Mouse (Mus musculus): Measurements from ENCODE around the gene Zfp472. TPM values are rescaled to one million over a fixed set of nuclear protein-coding genes. Genes with fewer than 3 reads are reported as not detected.
A peak's percentile ranks its signal among the peaks of the same experiment; 100 is the strongest.
"Not testable (repeated sequence)": the region's sequence is repeated elsewhere in the genome, so short reads cannot be mapped to it uniquely, and the experiment has no call there.

The Zfp472 gene
- polyA plus RNA-seq, 1 experiment from 2014 or later: 6.6 TPM

DNA sequence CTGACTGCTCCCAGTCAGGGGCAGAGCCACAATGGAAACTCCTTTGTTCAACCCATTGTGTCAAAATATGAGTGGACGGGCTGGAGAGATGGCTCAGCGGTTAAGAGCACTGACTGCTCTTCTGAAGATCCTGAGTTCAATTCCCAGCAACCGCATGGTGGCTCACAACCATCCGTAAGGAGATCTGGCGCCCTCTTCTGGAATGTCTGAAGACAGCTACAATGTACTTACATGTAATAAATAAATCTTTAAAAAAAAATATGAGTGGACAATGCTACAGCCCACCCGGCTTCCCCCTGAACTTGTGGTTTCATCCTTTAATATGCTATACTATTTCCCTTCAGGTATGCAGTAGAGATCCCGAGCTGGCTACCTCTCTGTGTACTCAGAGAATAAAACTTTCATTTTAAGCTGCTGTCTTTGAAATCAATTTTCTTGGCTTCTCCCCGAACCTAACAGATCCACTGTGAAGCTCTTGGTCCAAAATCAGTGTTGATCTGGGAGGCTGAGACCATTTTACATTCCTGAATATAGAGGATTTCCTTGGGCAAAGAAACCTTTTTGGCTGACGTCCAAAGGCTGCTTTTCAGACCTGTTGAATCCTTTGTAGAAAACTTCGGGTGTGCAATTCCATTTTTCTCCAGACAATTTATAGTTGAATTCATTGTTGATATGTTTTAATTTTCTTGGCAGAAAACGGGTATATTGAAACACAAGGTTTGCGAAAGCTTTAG, 26.5 kb downstream of the Zfp472 start:
- Histone ChIP-seq H3K9ac (ENCODE audit: low read length) (peak overlapping the region; percentile 82), H3K27me3 (ENCODE audit: control insufficient read depth, insufficient read depth, low read length) (no peaks in the 10 kb centered on the region), H3K4me2 (ENCODE audit: low read depth, low read length) (peak overlapping the region; percentile 75), H3K27ac (ENCODE audit: low read length) (no peak overlapping the region), H3K4me3 (ENCODE audit: low read length) (peak overlapping the region; percentile 91), H3K9me3 (replicated peaks; ENCODE audit: control insufficient read depth, low read length) (no peaks in the 10 kb centered on the region), H3K4me1 (ENCODE audit: control insufficient read depth, insufficient read depth, low read length) (peaks cover 11% of the 10 kb centered on the region), H3K36me3 (ENCODE audit: control insufficient read depth, insufficient read depth) (peaks cover 8% of the 10 kb centered on the region)
- 69% methylated on average over 12 of the region's 12 CpGs for WGBS
- no peak for ATAC-seq (replicated peaks; ENCODE audit: extremely low read depth, insufficient read depth, low FRiP score)

DNA sequence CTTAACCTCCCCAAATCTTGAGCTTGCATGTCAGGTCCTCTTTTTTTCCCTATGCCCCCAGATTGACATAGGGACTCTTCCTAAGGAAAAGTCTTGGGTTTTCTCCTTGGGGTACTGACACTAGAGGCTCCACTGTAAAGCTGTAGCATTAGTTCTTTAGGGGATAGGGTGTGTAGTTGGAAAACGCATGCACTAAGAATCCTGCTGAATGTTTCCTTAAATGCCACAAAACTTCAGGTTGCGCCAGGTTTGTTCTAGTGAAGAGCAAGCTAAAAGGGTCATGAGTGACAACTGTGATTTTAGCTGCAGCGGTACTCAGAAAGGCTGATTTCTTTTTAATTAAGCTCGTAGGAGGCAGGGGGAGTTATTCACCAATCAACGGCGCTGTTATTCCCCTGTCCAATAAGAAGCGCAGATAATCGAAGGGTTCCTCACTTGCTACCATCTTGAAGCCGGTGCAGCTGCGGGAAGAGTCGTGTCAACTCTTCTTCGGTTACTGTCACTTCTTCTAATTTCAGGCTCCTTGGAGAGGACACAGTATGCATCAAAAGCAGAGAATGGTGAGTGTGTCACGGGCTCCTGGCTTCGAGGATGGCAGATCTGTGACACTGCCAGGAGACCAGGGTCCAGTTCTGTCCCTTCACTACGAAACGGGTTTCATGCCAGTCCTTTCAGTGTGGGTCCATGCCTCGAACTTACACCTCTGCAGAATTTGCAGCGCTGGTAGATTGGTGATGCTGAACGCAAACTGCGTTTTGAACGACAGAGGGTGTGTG, 27.3 kb downstream of the Zfp472 start, which contains the start of gene Zfp952:
TSS of gene Zfp952 (plus strand) at position 431 of the 776 bp plus-strand sequence.
- peaks cover 11% of the 10 kb centered on the region for H3K4me1 ChIP-seq (ENCODE audit: control insufficient read depth, insufficient read depth, low read length)
- 1% methylated on average over 21 of the region's 21 CpGs for WGBS
- no peaks in the 10 kb centered on the region for H3K27me3 ChIP-seq (ENCODE audit: control insufficient read depth, insufficient read depth, low read length)
- no peaks in the 10 kb centered on the region for H3K9me3 ChIP-seq (replicated peaks; ENCODE audit: control insufficient read depth, low read length)
- ATAC-seq (replicated peaks; ENCODE audit: extremely low read depth, insufficient read depth, low FRiP score): peak; percentile 95
- peak within 1 kb of the TSS; percentile 82 for H3K9ac ChIP-seq (ENCODE audit: low read length)
- H3K4me2 ChIP-seq (ENCODE audit: low read depth, low read length): peak within 1 kb of the TSS; percentile 75
- peak within 1 kb of the TSS; percentile 72 for H3K27ac ChIP-seq (ENCODE audit: low read length)
- H3K4me3 ChIP-seq (ENCODE audit: low read length): peak within 1 kb of the TSS; percentile 91
- H3K36me3 ChIP-seq (ENCODE audit: control insufficient read depth, insufficient read depth): peaks cover 8% of the 10 kb centered on the region

DNA sequence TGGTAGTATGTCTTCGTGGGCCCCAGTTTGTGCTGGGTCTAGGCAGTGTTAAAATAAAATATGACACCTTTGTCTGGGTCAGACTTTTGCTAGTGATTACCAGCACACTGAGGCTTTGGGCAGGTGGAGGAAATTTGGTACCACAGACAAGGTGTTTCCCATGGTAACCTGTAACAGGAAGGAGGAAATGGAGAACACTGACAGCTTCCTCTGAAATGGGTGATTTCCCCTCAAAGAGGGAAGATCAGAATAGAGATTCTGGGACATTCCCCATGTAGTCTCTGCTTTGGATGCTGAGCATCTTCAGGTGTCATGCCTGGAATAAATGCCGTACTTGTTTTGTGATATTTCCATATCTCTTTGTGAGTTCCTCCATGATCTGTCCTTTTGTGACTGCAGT, 32.9 kb downstream of the Zfp472 start:
- 85% methylated on average over 2 of the region's 2 CpGs for WGBS
- Histone ChIP-seq H3K9ac (ENCODE audit: low read length) (no peak overlapping the region), H3K36me3 (ENCODE audit: control insufficient read depth, insufficient read depth) (peaks cover 33% of the 10 kb centered on the region), H3K27ac (ENCODE audit: low read length) (no peak overlapping the region), H3K27me3 (ENCODE audit: control insufficient read depth, insufficient read depth, low read length) (no peaks in the 10 kb centered on the region), H3K9me3 (replicated peaks; ENCODE audit: control insufficient read depth, low read length) (peaks cover 13% of the 10 kb centered on the region), H3K4me2 (ENCODE audit: low read depth, low read length) (no peak overlapping the region), H3K4me1 (ENCODE audit: control insufficient read depth, insufficient read depth, low read length) (peaks cover 6% of the 10 kb centered on the region), H3K4me3 (ENCODE audit: low read length) (no peak overlapping the region)
- no peak for ATAC-seq (replicated peaks; ENCODE audit: extremely low read depth, insufficient read depth, low FRiP score)

DNA sequence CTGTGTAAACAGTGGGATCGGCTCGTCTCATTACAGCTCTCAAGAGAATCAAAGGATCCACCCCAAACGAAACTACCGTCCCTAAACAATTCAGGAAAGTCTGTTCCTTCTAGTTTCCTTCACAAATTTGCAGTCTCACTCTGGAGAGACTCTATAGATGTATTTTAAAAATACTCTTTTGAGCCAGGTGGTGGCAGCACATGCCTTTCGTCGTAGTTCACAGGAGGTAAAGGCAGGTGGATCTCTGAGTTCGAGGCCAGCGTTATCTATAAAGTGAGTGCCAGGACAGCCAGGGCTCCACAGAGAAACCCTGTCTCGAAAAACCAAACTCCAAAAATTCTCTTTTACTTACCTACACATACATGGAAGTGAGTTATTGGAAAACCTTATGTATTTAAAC, 42.7 kb downstream of the Zfp472 start:
- peaks cover 14% of the 10 kb centered on the region for H3K9me3 ChIP-seq (replicated peaks; ENCODE audit: control insufficient read depth, low read length)
- peaks cover 21% of the 10 kb centered on the region for H3K36me3 ChIP-seq (ENCODE audit: control insufficient read depth, insufficient read depth)
- no peak overlapping the region for H3K9ac ChIP-seq (ENCODE audit: low read length)
- no peaks in the 10 kb centered on the region for H3K4me1 ChIP-seq (ENCODE audit: control insufficient read depth, insufficient read depth, low read length)
- no peak overlapping the region for H3K27ac ChIP-seq (ENCODE audit: low read length)
- H3K4me2 ChIP-seq (ENCODE audit: low read depth, low read length): no peak overlapping the region
- 43% methylated on average over 9 of the region's 9 CpGs for WGBS
- no peaks in the 10 kb centered on the region for H3K27me3 ChIP-seq (ENCODE audit: control insufficient read depth, insufficient read depth, low read length)
- no peak for ATAC-seq (replicated peaks; ENCODE audit: extremely low read depth, insufficient read depth, low FRiP score)
- H3K4me3 ChIP-seq (ENCODE audit: low read length): no peak overlapping the region

DNA sequence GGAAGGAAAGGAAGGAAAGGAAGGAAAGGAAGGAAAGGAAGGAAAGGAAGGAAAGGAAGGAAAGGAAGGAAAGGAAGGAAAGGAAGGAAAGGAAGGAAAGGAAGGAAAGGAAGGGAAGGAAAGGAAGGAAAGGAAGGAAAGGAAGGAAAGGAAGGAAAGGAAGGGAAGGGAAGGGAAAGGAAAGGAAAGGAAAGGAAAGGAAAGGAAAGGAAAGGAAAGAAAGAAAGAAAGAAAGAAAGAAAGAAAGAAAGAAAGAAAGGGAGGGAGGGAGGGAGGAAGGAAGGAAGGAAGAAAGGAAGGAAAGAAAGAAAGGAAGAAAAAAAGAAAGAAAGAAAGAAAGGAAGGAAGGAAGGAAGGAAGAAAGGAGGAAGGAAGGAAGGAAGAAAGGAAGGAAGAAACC, 54.8 kb downstream of the Zfp472 start:
- peaks cover 62% of the 10 kb centered on the region for H3K9me3 ChIP-seq (replicated peaks; ENCODE audit: control insufficient read depth, low read length)
- H3K36me3 ChIP-seq (ENCODE audit: control insufficient read depth, insufficient read depth): peaks cover 64% of the 10 kb centered on the region
- not testable (repeated sequence) for H3K27me3 ChIP-seq (ENCODE audit: control insufficient read depth, insufficient read depth, low read length); H3K4me1 ChIP-seq (ENCODE audit: control insufficient read depth, insufficient read depth, low read length); H3K9ac ChIP-seq (ENCODE audit: low read length); H3K27ac ChIP-seq (ENCODE audit: low read length); ATAC-seq (replicated peaks; ENCODE audit: extremely low read depth, insufficient read depth, low FRiP score); H3K4me2 ChIP-seq (ENCODE audit: low read depth, low read length); H3K4me3 ChIP-seq (ENCODE audit: low read length)

Other genes with a start within 250 kb of the Zfp472 start
- 18.0 and 21.8 TPM in 2 replicates for gene Zfp871, start 177.5 kb upstream of the Zfp472 start, polyA plus RNA-seq (2015; fragmentation: Nextera tagmentation; extraction: Ambion mirVana)
- gene Zfp811, start 155.9 kb upstream of the Zfp472 start, polyA plus RNA-seq (2015; fragmentation: Nextera tagmentation; extraction: Ambion mirVana): 0.88 and 0.92 TPM in 2 replicates
- gene Zfp799, start 135.6 kb upstream of the Zfp472 start, polyA plus RNA-seq (2015; fragmentation: Nextera tagmentation; extraction: Ambion mirVana): 6.0 and 8.1 TPM in 2 replicates
- gene Zfp870, start 74.2 kb upstream of the Zfp472 start, polyA plus RNA-seq (2015; fragmentation: Nextera tagmentation; extraction: Ambion mirVana): 6.7 TPM in 2 replicates
- 0.96 TPM in 1 of 2 replicates, not detected in the other for gene Cyp4f14, start 48.5 kb upstream of the Zfp472 start, polyA plus RNA-seq (2015; fragmentation: Nextera tagmentation; extraction: Ambion mirVana)
- 9.5 and 11.3 TPM in 2 replicates for gene Cyp4f13, start 18.4 kb upstream of the Zfp472 start, polyA plus RNA-seq (2015; fragmentation: Nextera tagmentation; extraction: Ambion mirVana)
- 7.9 and 8.2 TPM in 2 replicates for gene Zfp952, start 27.3 kb downstream of the Zfp472 start, polyA plus RNA-seq (2015; fragmentation: Nextera tagmentation; extraction: Ambion mirVana)
- gene Zfp763, start 67.6 kb downstream of the Zfp472 start, polyA plus RNA-seq (2015; fragmentation: Nextera tagmentation; extraction: Ambion mirVana): 5.8 and 6.8 TPM in 2 replicates
- gene 4921501E09Rik, start 102.2 kb downstream of the Zfp472 start, polyA plus RNA-seq (2015; fragmentation: Nextera tagmentation; extraction: Ambion mirVana): not detected in 2 replicates
- 4.4 and 5.6 TPM in 2 replicates for gene Zfp563, start 123.5 kb downstream of the Zfp472 start, polyA plus RNA-seq (2015; fragmentation: Nextera tagmentation; extraction: Ambion mirVana)
- 0.08 and 0.12 TPM in 2 replicates for gene Morc2b, start 173.9 kb downstream of the Zfp472 start, polyA plus RNA-seq (2015; fragmentation: Nextera tagmentation; extraction: Ambion mirVana)
- gene Olfr55, start 202.6 kb downstream of the Zfp472 start, polyA plus RNA-seq (2015; fragmentation: Nextera tagmentation; extraction: Ambion mirVana): not detected in 2 replicates
- gene Olfr239, start 225.5 kb downstream of the Zfp472 start, polyA plus RNA-seq (2015; fragmentation: Nextera tagmentation; extraction: Ambion mirVana): 0.05 TPM in 1 of 2 replicates, not detected in the other